ENCODE assay signal across 9 mouse cellular contexts in genomic region chr2:26547481-26547880, GRCm38 (mm10). TPM values are rescaled to one million over a fixed set of nuclear protein-coding genes. Genes with fewer than 3 reads are reported as not detected.
DNase-seq lines count a peak whose midpoint lies in the region; ATAC-seq lines count a peak whose summit lies in the region.
"Had no signal": no experiment of that assay in that cellular context is flagged by ENCODE, and none has a peak within 500 bp of the region (broad histone marks: within the 10 kb centered on the region; RNA-seq: fewer than 3 reads in every experiment).

No protein-coding gene starts in this region.

- no peaks in the 10 kb centered on the region for H3K27me3 ChIP-seq in embryonic facial prominence, embryonic 10.5 days (replicated peaks; ENCODE audit: low read depth, poor library complexity, severe bottlenecking)
- no peaks in the 10 kb centered on the region for H3K27me3 ChIP-seq in limb, embryonic 13.5 days

- no peaks in the 10 kb centered on the region for H3K36me3 ChIP-seq in embryonic facial prominence, embryonic 10.5 days (replicated peaks)
- H3K36me3 ChIP-seq in limb, embryonic 13.5 days, result no peaks in the 10 kb centered on the region

- H3K27ac ChIP-seq in embryonic facial prominence, embryonic 10.5 days (replicated peaks), result peak overlapping the region; percentile 45
- no peak overlapping the region; the same call in 1 of the 2 replicates for H3K27ac ChIP-seq in limb, embryonic 13.5 days

- DNase-seq in kidney, postnatal 10 days, result peak; percentile 68
- DNase-seq in kidney, adult 18-20 months, result no peak
- peak; percentile 15 for DNase-seq in R1 (ENCODE audit: low read depth, low spot score)
- DNase-seq in embryonic facial prominence, embryonic 10.5 days (ENCODE audit: low spot score), result peak; percentile 49
- DNase-seq in urinary bladder, postnatal 25 days (ENCODE audit: low spot score), result no peak

- H3K9me3 ChIP-seq in embryonic facial prominence, embryonic 10.5 days, result no peaks in the 10 kb centered on the region
- no peaks in the 10 kb centered on the region for H3K9me3 ChIP-seq in limb, embryonic 13.5 days

- H3K9ac ChIP-seq in limb, embryonic 13.5 days, result no peak overlapping the region

- H3K4me2 ChIP-seq in limb, embryonic 13.5 days (replicated peaks), result no peak overlapping the region

- 32% methylated on average over 2 of the region's 2 CpGs for WGBS in embryonic facial prominence, embryonic 10.5 days
- 20% methylated on average over 2 of the region's 2 CpGs for WGBS in limb, embryonic 13.5 days

- ATAC-seq in limb, embryonic 13.5 days (ENCODE audit: low FRiP score, low read depth), result peak; percentile 69; the same call in 1 of the 2 replicates
- no peak for ATAC-seq in erythroid progenitor cell, adult 5-6 weeks (replicated peaks; ENCODE audit: low FRiP score, poor library complexity, severe bottlenecking)
- ATAC-seq in megakaryocyte, adult 5-6 weeks (ENCODE audit: poor library complexity, severe bottlenecking), result no peak

- H3K4me3 ChIP-seq in embryonic facial prominence, embryonic 10.5 days, result no peak overlapping the region
- no peak overlapping the region for H3K4me3 ChIP-seq in limb, embryonic 13.5 days

- H3K4me1 ChIP-seq in embryonic facial prominence, embryonic 10.5 days, result peaks cover 34% of the 10 kb centered on the region
- peaks cover 22% of the 10 kb centered on the region for H3K4me1 ChIP-seq in limb, embryonic 13.5 days

RNA-seq across cellular contexts. Expression of gene Notch1, which starts 31.0 kb away (rescaled TPM):
- polyA plus RNA-seq in embryonic facial prominence, embryonic 10.5 days (2016; fragmentation: Nextera tagmentation; extraction: Ambion mirVana), result 17.1 and 20.3 TPM in 2 replicates
- 13.7 and 15.5 TPM in 2 replicates for polyA plus RNA-seq in limb, embryonic 13.5 days (2015; fragmentation: Nextera tagmentation; extraction: Ambion mirVana)
- 5.4 and 9.0 TPM in 2 replicates for total RNA-seq in erythroid progenitor cell, adult 5-6 weeks (2015; ENCODE audit: low replicate concordance)
- total RNA-seq in erythroid progenitor cell, adult 5-6 weeks (2017; ENCODE audit: low replicate concordance), result 1.5 and 6.0 TPM in 2 replicates
- 37.6 and 43.0 TPM in 2 replicates for total RNA-seq in megakaryocyte, adult 5-6 weeks (2015)
- total RNA-seq in megakaryocyte, adult 5-6 weeks (2017), result 22.3 and 48.3 TPM in 2 replicates

RNA-seq across cellular contexts. Expression of gene Egfl7, which starts 32.3 kb away (rescaled TPM):
- 93.2 and 96.6 TPM in 2 replicates for polyA plus RNA-seq in embryonic facial prominence, embryonic 10.5 days (2016; fragmentation: Nextera tagmentation; extraction: Ambion mirVana)
- 103 and 105 TPM in 2 replicates for polyA plus RNA-seq in limb, embryonic 13.5 days (2015; fragmentation: Nextera tagmentation; extraction: Ambion mirVana)
- total RNA-seq in erythroid progenitor cell, adult 5-6 weeks (2015; ENCODE audit: low replicate concordance), result 3.8 and 7.2 TPM in 2 replicates
- 0.77 and 7.2 TPM in 2 replicates for total RNA-seq in erythroid progenitor cell, adult 5-6 weeks (2017; ENCODE audit: low replicate concordance)
- total RNA-seq in megakaryocyte, adult 5-6 weeks (2015), result 1.6 and 3.1 TPM in 2 replicates
- 3.7 and 3.9 TPM in 2 replicates for total RNA-seq in megakaryocyte, adult 5-6 weeks (2017)

RNA-seq across cellular contexts. Expression of gene Gm20532, which starts 39.0 kb away (rescaled TPM):
- polyA plus RNA-seq in embryonic facial prominence, embryonic 10.5 days (2016; fragmentation: Nextera tagmentation; extraction: Ambion mirVana), result not detected in 2 replicates
- polyA plus RNA-seq in limb, embryonic 13.5 days (2015; fragmentation: Nextera tagmentation; extraction: Ambion mirVana), result not detected in 2 replicates
- not detected in 2 replicates for total RNA-seq in erythroid progenitor cell, adult 5-6 weeks (2015; ENCODE audit: low replicate concordance)
- total RNA-seq in erythroid progenitor cell, adult 5-6 weeks (2017; ENCODE audit: low replicate concordance), result 1.9 TPM in 1 of 2 replicates, not detected in the other
- total RNA-seq in megakaryocyte, adult 5-6 weeks (2015), result 0.36 TPM in 1 of 2 replicates, not detected in the other
- not detected in 2 replicates for total RNA-seq in megakaryocyte, adult 5-6 weeks (2017)
- total RNA-seq: heart, postnatal 14 days had no signal

RNA-seq across cellular contexts. Expression of gene Agpat2, which starts 56.7 kb away (rescaled TPM):
- polyA plus RNA-seq in embryonic facial prominence, embryonic 10.5 days (2016; fragmentation: Nextera tagmentation; extraction: Ambion mirVana), result 12.4 and 12.9 TPM in 2 replicates
- 23.1 and 24.6 TPM in 2 replicates for polyA plus RNA-seq in limb, embryonic 13.5 days (2015; fragmentation: Nextera tagmentation; extraction: Ambion mirVana)
- total RNA-seq in erythroid progenitor cell, adult 5-6 weeks (2015; ENCODE audit: low replicate concordance), result 12.2 and 12.6 TPM in 2 replicates
- total RNA-seq in erythroid progenitor cell, adult 5-6 weeks (2017; ENCODE audit: low replicate concordance), result 6.2 and 12.0 TPM in 2 replicates
- total RNA-seq in megakaryocyte, adult 5-6 weeks (2015), result 37.0 and 41.9 TPM in 2 replicates
- total RNA-seq in megakaryocyte, adult 5-6 weeks (2017), result 38.1 and 43.6 TPM in 2 replicates

Comparison
In these comparisons a context has a peak if more than half of its experiments do, and no peak if none do; other contexts are left out.
1. DNase-seq: peak in kidney, postnatal 10 days (single experiment), R1 (single experiment) and embryonic facial prominence, embryonic 10.5 days (single experiment); none in kidney, adult 18-20 months (single experiment) and urinary bladder, postnatal 25 days (single experiment).